Mouse (Mus musculus): Measurements from ENCODE around the gene Gna15. TPM values are rescaled to one million over a fixed set of nuclear protein-coding genes. Genes with fewer than 3 reads are reported as not detected.
A peak's percentile ranks its signal among the peaks of the same experiment; 100 is the strongest.

The Gna15 gene
- polyA plus RNA-seq, 1 experiment, result 14.8 TPM

- TF ChIP-seq POLR2A (IDR thresholded peaks at IDR 0.05; ENCODE audit: low read depth, low read length) (no peak), CTCF (IDR thresholded peaks at IDR 0.05; ENCODE audit: extremely low read depth, insufficient read depth, insufficient read length, insufficient replicate concordance) (no peak)
- WGBS, result 85% methylated on average over 9 of the region's 9 CpGs
- Histone ChIP-seq H3K4me1 (ENCODE audit: control insufficient read depth, insufficient read depth, insufficient read length) (peaks cover 4% of the 10 kb centered on the region; the same call in 1 of the 2 replicates), H3K27ac (ENCODE audit: insufficient read depth, low read length) (no peak overlapping the region), H3K4me3 (ENCODE audit: extremely low read depth, insufficient read depth, insufficient read length) (no peak overlapping the region), H3K36me3 (ENCODE audit: control insufficient read depth, insufficient read depth, low read length) (peaks cover 14% of the 10 kb centered on the region), H3K27me3 (ENCODE audit: control insufficient read depth, insufficient read depth, low read length) (no peaks in the 10 kb centered on the region)
- DNase-seq (ENCODE audit: low read depth in 1 of 2, low spot score in 2 of 2), result no peak
Measured at GRCm38 (mm10) chr10:81569507-81570237, 45.6 kb upstream of the Gna15 start.

GRCm38 (mm10) chr10:81568381-81569191 lies 44.6 kb upstream of the Gna15 start:
- peaks cover 3% of the 10 kb centered on the region; the same call in 1 of the 2 replicates for H3K4me1 ChIP-seq (ENCODE audit: control insufficient read depth, insufficient read depth, insufficient read length)
- no peaks in the 10 kb centered on the region for H3K27me3 ChIP-seq (ENCODE audit: control insufficient read depth, insufficient read depth, low read length)
- 37% methylated on average over 16 of the region's 16 CpGs for WGBS
- no peak for DNase-seq (ENCODE audit: low read depth in 1 of 2, low spot score in 2 of 2)
- H3K4me3 ChIP-seq (ENCODE audit: extremely low read depth, insufficient read depth, insufficient read length), result no peak overlapping the region
- no peak overlapping the region for H3K27ac ChIP-seq (ENCODE audit: insufficient read depth, low read length)
- peaks cover 19% of the 10 kb centered on the region for H3K36me3 ChIP-seq (ENCODE audit: control insufficient read depth, insufficient read depth, low read length)
- TF ChIP-seq CTCF (IDR thresholded peaks at IDR 0.05; ENCODE audit: extremely low read depth, insufficient read depth, insufficient read length, insufficient replicate concordance), result no peak
- no peak for TF ChIP-seq POLR2A (IDR thresholded peaks at IDR 0.05; ENCODE audit: low read depth, low read length)

GRCm38 (mm10) chr10:81565257-81566228 lies 41.5 kb upstream of the Gna15 start:
- WGBS, result 64% methylated on average over 20 of the region's 20 CpGs
- H3K4me1 ChIP-seq (ENCODE audit: control insufficient read depth, insufficient read depth, insufficient read length), result peaks cover 16% of the 10 kb centered on the region; the same call in 1 of the 2 replicates
- peaks cover 30% of the 10 kb centered on the region for H3K36me3 ChIP-seq (ENCODE audit: control insufficient read depth, insufficient read depth, low read length)
- no peak for TF ChIP-seq CTCF (IDR thresholded peaks at IDR 0.05; ENCODE audit: extremely low read depth, insufficient read depth, insufficient read length, insufficient replicate concordance)
- no peak for TF ChIP-seq POLR2A (IDR thresholded peaks at IDR 0.05; ENCODE audit: low read depth, low read length)
- no peaks in the 10 kb centered on the region for H3K27me3 ChIP-seq (ENCODE audit: control insufficient read depth, insufficient read depth, low read length)
- no peak for DNase-seq (ENCODE audit: low read depth in 1 of 2, low spot score in 2 of 2)
- H3K4me3 ChIP-seq (ENCODE audit: extremely low read depth, insufficient read depth, insufficient read length), result no peak overlapping the region
- H3K27ac ChIP-seq (ENCODE audit: insufficient read depth, low read length), result no peak overlapping the region

- 69% methylated on average over 10 of the region's 10 CpGs for WGBS
- peaks cover 16% of the 10 kb centered on the region; the same call in 1 of the 2 replicates for H3K4me1 ChIP-seq (ENCODE audit: control insufficient read depth, insufficient read depth, insufficient read length)
- TF ChIP-seq CTCF (IDR thresholded peaks at IDR 0.05; ENCODE audit: extremely low read depth, insufficient read depth, insufficient read length, insufficient replicate concordance) (peak; percentile 71; the same call in 1 of the 2 replicates), POLR2A (IDR thresholded peaks at IDR 0.05; ENCODE audit: low read depth, low read length) (no peak)
- DNase-seq (ENCODE audit: low read depth in 1 of 2, low spot score in 2 of 2), result peak in 1 of 2 experiments; percentile 56
- H3K27me3 ChIP-seq (ENCODE audit: control insufficient read depth, insufficient read depth, low read length), result no peaks in the 10 kb centered on the region
- no peak overlapping the region for H3K4me3 ChIP-seq (ENCODE audit: extremely low read depth, insufficient read depth, insufficient read length)
- H3K27ac ChIP-seq (ENCODE audit: insufficient read depth, low read length), result no peak overlapping the region
- peaks cover 30% of the 10 kb centered on the region for H3K36me3 ChIP-seq (ENCODE audit: control insufficient read depth, insufficient read depth, low read length)
Measured at GRCm38 (mm10) chr10:81564734-81565133, 40.7 kb upstream of the Gna15 start.

- Histone ChIP-seq H3K27ac (ENCODE audit: insufficient read depth, low read length) (no peak overlapping the region; the same call in 1 of the 2 replicates), H3K27me3 (ENCODE audit: control insufficient read depth, insufficient read depth, low read length) (no peaks in the 10 kb centered on the region), H3K4me1 (ENCODE audit: control insufficient read depth, insufficient read depth, insufficient read length) (peaks cover 16% of the 10 kb centered on the region; the same call in 1 of the 2 replicates), H3K4me3 (ENCODE audit: extremely low read depth, insufficient read depth, insufficient read length) (no peak overlapping the region), H3K36me3 (ENCODE audit: control insufficient read depth, insufficient read depth, low read length) (peaks cover 30% of the 10 kb centered on the region)
- no peak for DNase-seq (ENCODE audit: low read depth in 1 of 2, low spot score in 2 of 2)
- TF ChIP-seq CTCF (IDR thresholded peaks at IDR 0.05; ENCODE audit: extremely low read depth, insufficient read depth, insufficient read length, insufficient replicate concordance) (no peak), POLR2A (IDR thresholded peaks at IDR 0.05; ENCODE audit: low read depth, low read length) (no peak)
- 39% methylated on average over 10 of the region's 10 CpGs for WGBS
Measured at GRCm38 (mm10) chr10:81564216-81564615, 40.2 kb upstream of the Gna15 start.

- 62% methylated on average over 6 of the region's 6 CpGs for WGBS
- H3K27me3 ChIP-seq (ENCODE audit: control insufficient read depth, insufficient read depth, low read length), result no peaks in the 10 kb centered on the region
- H3K4me1 ChIP-seq (ENCODE audit: control insufficient read depth, insufficient read depth, insufficient read length), result peaks cover 16% of the 10 kb centered on the region; the same call in 1 of the 2 replicates
- H3K27ac ChIP-seq (ENCODE audit: insufficient read depth, low read length), result no peak overlapping the region
- H3K36me3 ChIP-seq (ENCODE audit: control insufficient read depth, insufficient read depth, low read length), result peaks cover 30% of the 10 kb centered on the region
- TF ChIP-seq POLR2A (IDR thresholded peaks at IDR 0.05; ENCODE audit: low read depth, low read length), result no peak
- TF ChIP-seq CTCF (IDR thresholded peaks at IDR 0.05; ENCODE audit: extremely low read depth, insufficient read depth, insufficient read length, insufficient replicate concordance), result no peak
- DNase-seq (ENCODE audit: low read depth in 1 of 2, low spot score in 2 of 2), result no peak
- H3K4me3 ChIP-seq (ENCODE audit: extremely low read depth, insufficient read depth, insufficient read length), result no peak overlapping the region
Measured at GRCm38 (mm10) chr10:81563481-81563880, 39.5 kb upstream of the Gna15 start.

Data from spleen, adult 2 months (tissue).